Mouse (Mus musculus): ENCODE results near the gene Atf3.

Atf3 gene

DNA sequence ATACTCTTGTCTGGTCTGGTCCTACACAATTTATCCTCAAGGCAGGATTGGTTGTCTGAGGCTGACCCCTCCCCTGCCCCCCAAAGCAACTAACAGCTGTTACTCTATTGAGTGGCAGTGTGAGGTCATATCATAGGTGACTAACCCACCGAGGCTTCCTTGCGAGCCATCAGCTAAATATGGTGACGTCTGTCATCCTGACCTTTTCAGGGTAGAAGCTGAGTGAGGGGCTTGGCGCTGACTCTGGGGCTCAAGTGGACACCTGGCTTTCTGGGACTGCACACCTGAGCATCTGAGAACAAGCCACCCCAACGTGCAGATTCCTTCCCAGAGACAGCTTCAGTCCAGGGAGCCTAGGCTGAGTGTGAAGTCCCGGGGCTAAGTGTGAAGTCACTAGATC, at the start of gene Atf3:
Atf3 (minus strand) TSS at position 101 of the 400 bp plus-strand sequence.
- no peak for DNase-seq (ENCODE audit: low spot score in 2 of 2)

DNA sequence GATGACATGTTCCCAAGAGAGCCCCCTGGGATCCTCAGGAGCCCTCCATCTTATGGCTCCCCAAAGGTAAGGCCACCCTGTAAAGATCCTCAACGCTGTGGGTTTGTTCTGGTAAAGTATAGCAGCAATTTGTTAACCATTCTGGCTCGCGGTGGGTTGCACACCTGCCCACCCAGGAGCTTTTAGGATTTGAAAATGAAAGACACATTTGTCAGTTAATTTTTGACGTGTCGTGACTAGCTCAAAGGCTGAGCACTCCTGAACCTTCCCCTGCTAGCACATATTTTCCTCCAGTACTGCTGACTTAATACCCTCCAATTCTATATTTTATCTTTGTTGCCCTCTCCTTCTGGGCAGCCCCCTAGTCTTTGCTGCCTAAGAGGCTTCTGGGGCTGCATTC, 49.3 kb upstream of the Atf3 start:
- no peak for DNase-seq (ENCODE audit: low spot score in 2 of 2)

DNA sequence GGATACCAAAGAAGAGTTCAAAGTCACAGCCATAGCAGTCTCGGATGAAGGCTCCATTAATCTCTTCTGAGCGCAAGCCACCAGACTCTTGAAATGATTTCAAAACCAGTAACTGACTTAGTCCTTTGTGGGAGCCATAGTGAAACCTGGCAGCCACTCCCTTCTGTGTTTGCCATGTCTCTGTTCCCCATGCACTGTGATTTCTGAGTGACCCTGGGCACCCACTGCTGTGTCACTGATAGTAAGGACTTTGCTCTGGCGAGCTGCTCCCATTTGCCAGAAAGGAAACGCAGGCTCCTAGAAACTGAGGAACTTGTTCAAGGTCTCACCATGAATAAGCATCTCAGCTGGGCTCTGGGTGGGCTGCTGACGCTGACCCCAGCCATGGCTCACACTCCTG, 45.6 kb upstream of the Atf3 start:
- DNase-seq (ENCODE audit: low spot score in 2 of 2): no peak

DNA sequence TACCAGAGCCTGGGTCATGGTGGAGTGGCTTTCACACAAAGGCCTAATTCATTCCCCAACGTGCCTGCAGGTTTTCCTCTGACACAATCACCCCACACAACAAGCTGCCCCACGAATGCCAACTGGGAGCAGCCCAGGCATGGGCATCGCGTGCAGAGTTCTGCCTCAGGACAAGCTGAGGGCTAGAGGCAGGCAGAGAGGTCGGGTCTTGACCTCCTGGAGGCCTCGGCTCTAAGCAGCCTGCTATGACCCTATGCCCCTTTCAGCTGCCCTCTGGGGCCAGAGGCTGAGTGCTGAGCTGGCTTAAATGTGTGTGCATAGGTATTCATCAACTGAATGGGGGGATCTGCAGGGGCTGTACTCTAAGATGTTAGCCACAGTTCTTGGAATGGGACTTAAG, 44.0 kb upstream of the Atf3 start:
- DNase-seq (ENCODE audit: low spot score in 2 of 2): no peak

GRCm38 (mm10) chr1:191259661-191260060, 41.8 kb upstream of the Atf3 start:
- DNase-seq (ENCODE audit: low spot score in 2 of 2): no peak

DNA sequence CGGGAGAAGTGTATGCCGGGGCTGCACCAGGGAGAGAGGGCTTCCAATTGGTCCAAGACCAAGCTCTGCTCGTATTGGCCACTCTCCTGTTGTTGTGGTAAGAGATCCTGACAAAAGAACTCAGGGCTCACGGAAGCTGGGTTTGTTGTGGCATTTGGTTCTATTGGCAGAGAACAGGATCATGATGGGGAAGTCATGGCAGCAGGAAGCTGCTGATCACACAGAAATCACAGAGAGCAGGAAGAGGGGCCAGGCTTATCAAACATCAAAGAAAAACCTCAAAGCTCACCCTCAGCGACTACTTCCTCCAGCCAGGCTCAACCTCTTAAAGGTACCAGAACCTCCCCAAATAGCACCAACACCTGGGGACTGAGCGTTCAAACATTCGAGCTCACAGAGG, 41.3 kb upstream of the Atf3 start:
- no peak for DNase-seq (ENCODE audit: low spot score in 2 of 2)

- no peak for DNase-seq (ENCODE audit: low spot score in 2 of 2)
Observed at GRCm38 (mm10) chr1:191258521-191258920, 40.7 kb upstream of the Atf3 start.

- no peak for DNase-seq (ENCODE audit: low spot score in 2 of 2)
Observed at GRCm38 (mm10) chr1:191257981-191258380, 40.1 kb upstream of the Atf3 start.

DNA sequence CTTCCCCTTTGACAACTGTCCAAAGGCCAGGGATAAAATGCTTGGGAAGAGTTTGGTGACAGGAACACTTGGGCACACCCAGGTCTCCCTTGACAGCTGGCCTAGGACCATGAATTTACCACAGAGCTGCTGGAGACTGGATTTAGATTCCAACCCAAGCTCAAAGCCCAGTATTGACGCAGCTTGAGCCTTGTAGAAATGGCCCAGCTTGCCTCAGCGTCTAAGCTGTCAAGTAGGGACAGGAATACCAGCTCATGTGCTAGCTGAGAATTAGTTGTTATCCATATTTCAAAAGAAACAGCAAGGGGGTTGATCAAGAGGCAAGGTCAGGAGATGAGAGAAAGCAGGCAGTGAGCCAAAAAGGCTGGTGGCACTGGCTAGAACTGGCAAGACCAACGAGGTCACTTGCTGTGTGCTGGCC, 39.5 kb upstream of the Atf3 start:
- DNase-seq (ENCODE audit: low spot score in 2 of 2): no peak

DNA sequence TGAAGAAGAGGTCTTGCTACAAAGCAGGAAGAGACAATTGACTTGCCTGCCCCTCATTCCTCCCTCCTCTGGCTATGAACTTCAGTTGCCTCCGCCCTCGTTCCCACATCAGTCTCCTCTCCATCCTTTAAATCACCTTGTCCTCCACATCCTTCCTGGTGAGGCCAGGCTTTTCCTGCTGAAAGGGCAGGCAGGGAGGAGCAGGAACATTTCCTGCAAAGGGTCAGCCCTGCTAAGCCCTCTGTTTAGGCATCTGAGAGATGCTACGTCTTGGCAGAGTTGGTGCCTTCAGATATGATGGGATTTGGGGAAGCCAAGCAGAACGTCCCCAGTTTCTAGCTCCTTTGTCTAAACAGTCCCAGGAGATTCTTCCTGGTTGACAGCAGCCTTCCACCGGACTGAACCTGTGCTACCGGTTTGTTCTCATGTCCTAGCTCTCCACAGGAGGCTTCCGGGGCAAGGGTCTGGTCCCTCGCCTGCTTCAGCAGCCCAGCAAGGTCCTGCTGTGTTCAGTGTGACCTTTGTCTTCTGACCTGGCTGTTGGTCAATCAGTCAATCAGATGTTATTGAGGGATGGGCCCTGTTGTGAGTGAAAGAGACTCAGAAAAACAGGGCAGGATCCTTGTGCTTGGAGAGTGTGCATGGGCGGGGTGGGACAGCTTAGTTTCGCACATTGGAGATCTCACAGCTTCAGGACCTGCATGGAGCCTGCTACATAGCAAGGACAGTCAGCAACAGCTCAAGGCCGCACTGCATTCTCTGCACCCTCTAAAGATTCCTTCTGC, 38.9 kb upstream of the Atf3 start:
- DNase-seq (ENCODE audit: low spot score in 2 of 2): no peak

DNA sequence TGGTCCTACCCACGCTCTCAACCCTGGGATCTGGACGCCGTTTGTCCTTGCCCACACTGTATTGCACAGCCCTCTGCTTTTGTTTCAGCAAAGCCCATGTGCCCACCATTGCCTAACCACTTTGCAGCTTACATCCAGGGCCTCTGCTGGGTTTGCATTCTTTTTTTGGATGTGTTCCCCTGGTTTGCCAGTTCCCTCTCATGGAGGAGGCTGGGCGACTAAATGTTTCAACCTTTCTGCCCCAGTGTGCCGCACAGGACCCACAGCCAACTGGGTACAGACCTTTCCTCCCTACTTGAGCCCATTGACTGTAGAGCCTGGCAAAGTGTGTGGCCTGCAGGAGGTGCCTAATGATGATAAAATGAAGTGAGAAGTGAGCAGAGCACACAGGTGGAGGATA, 38.3 kb upstream of the Atf3 start:
- no peak for DNase-seq (ENCODE audit: low spot score in 2 of 2)

DNA sequence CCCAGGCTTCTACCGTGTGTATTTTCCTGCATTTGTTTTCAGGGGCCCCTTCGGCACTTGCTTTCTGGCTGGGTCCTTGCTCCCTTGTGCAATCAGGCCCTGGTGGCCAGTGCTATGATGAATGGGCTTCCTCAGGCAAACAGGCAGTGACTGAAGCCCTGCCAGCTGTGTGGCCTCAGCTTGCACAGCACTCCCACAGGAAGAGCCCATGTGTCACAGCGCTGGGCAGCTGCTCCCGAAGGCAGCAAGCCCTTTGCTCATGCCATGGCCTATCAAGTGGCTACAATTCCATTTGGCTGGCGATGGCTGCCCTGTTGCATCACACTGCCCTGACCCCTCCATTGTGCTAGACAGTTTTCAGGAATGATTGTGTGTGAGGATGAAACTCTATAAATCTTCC, 36.6 kb upstream of the Atf3 start:
- no peak for DNase-seq (ENCODE audit: low spot score in 2 of 2)

DNA sequence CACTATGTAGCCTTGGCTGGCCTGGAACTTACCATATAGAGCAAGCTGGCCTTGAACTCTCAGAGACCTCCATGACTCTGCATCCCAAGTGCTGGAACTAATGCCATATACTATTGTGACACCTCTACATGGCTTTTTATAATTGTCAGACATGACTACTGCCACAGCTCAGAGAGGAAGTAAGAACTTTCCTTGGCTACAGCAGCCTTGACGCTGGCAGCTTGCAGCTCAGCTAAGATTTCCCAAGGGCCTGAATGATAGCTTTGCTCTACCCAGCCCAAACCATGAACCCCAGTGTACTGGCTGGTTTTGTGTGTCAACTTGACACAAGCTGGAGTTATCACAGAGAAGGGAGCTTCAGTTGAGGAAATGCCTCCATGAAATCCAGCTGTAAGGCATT, 35.8 kb upstream of the Atf3 start:
- DNase-seq (ENCODE audit: low spot score in 2 of 2): no peak

DNA sequence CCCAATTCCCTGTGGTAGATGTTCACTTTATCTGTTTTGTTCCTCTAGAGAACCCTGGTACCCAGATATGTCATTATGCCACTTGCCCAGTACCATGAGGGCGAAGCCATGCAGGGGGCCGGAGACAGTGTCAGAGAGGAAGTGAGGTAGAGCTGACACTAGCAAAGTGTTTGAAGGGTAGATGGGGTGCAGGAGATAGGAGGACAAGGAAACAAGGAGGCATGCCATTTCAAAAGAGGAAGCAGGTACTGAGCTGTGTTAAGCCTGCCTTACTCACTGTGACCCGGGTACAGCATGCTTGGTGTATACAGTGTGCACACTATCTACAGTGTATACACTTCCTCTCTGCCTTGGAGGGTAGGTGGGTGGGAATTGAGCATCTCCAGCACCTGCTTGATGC, 32.1 kb upstream of the Atf3 start:
- DNase-seq (ENCODE audit: low spot score in 2 of 2): no peak

DNA sequence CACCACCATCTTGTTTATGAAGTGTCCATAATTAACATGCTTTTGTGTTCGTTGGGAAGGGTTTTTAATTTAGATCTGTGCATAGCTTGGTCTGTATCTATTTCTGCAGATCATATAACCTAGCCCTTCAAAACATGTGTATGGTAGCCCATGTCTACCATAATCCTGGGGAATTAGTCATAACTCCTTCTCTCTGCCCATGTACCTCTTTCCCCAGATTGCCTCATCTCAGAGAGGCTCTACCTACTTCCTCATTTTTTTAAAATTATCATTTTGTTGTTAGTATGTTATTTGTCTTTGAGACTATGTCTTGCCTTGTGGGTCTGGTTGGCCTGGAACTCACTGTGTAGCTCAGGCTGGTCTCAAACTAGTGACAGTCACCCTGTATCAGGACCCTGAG, 30.6 kb upstream of the Atf3 start:
- DNase-seq (ENCODE audit: low spot score in 2 of 2): no peak

DNA sequence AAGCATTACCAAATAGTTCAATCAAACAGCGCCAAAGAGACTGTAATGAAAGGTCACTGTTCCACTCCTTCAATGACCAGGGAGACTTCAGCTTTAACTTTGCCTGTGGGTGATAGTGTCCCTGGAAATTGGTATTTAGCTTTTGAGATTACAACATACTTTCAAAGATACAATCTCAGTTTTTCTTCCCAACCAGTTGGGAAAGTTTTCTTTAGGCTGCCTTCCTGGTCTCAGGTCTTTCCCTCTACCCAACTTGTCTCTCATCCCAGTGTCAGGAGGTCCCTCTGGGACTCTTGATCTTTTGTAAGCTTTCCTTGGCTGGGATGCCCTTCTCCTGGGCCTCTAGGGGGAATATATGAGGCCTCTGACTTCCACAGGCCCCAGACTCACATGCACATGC, 29.7 kb upstream of the Atf3 start:
- DNase-seq (ENCODE audit: low spot score in 2 of 2): no peak

- DNase-seq (ENCODE audit: low spot score in 2 of 2): no peak
Observed at GRCm38 (mm10) chr1:191243855-191244254, 26.0 kb upstream of the Atf3 start.

DNA sequence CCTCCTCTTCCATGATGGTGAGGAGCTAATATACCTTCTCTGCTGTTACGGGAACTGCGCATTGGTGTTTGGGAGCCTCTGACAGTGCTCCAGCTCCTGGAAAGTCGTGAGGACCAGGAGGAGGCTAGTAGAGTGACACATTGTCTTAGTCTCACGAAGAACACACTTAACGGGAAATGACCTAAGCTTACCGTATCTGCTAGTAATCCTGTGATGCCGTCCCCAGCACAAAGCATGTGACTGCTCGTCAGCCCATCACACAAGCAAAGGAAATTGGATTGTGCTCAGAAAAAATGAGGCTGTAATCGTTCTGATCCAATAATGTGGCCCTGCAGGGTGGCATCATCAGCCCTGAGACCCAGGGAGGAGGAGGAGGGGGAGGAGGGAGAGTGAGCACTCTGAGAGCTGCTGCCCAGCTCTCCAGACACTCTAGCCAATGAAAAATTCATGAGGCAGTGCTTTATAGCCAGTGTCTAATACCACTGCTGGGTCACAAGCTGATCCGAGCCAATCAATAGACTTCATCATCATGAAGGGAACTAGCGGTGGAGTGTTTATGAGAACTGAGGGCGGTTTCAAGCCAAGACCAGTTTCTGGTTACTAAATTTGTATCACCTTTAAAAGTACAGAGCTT, 24.3 kb upstream of the Atf3 start:
- DNase-seq (ENCODE audit: low spot score in 2 of 2): no peak

DNA sequence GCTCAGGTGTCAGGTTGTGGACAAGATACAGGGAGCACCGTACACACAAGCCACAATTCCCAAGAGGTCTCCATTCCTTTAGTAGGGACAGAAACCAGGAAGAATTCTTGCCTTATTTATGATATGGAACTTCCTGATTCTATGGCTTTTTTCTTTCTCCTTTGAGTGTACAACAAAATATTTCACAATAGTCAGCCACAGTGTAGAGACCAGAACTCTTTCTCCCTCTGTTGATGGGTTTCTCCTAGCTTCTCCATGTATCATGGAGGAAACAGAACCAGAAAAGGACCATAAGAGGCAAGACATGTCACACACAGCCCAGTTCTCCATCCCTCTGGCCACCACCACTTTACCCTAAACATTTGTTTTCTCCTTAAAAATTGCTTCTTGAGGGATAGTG, 23.7 kb upstream of the Atf3 start:
- DNase-seq (ENCODE audit: low spot score in 2 of 2): no peak

GRCm38 (mm10) chr1:191239602-191240001, 21.8 kb upstream of the Atf3 start:
- no peak for DNase-seq (ENCODE audit: low spot score in 2 of 2)

DNA sequence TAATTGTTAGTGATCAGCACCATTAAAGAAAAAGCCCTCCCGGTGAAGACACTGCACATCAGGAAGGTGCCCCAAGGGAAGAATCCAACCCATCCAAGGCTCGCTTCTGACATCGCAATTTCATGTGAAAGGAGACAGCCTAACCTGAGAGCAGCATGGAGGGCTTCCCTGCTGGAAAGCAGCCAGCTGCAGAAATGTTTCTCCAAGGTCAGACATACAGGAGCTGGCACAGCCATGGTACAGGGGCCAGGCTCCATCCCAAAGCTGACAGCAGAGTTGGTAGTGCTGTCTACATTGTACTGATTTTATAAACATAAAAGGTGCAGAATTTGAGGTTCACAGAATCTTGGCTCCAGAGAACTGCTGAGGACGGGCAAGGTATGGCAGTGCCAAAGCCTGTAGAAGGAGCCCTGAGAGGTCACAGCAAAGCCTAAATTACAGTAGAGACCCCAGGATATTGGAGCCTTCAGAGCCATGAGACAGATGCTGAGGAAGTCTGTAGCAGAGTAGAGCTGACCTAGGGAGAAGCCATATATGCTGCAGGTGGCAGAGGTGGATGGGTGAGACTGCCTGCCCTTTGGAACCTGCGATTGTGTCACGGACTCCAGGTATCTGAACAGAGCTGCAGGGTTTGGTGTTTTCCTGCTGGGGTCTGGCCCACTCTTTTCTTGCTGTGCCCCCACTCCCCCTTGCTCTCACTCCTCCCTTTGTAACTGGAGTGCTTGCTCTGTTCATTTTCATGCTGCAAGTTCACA, 18.1 kb upstream of the Atf3 start:
- no peak for DNase-seq (ENCODE audit: low spot score in 2 of 2)

GRCm38 (mm10) chr1:191234837-191235236, 17.0 kb upstream of the Atf3 start:
- no peak for DNase-seq (ENCODE audit: low spot score in 2 of 2)

DNA sequence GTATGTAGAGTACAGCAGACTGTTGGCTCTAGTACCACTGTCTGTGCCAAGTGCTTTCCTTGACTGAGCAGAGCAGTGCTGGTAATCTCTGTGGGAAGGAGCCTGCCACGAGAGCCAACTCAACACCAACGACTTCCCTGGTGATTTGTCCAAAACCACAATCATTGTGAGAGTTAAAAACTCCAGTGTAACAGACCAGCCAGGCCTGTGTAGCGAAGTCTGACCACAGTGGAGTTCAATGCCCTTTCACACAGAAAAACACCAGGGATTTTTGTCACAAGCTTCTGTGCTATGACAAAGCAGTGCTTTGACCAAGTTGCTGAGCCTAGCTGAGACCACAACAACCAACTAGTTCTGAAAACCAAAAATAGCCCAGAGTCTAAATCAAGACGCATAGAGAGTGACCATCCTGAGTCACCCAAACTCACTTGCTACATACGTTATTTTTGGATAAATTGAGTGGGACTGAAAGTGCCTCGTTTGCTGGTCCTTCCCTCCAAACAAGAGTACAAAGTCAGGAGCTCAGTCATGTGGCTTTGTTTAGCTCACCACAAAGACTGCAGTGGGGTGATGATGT, 12.6 kb upstream of the Atf3 start:
- DNase-seq (ENCODE audit: low spot score in 2 of 2): no peak

Data from frontal cortex, postnatal 25 days (tissue).